Mouse (Mus musculus): ENCODE measurements around the gene 2010003K11Rik.

2010003K11Rik gene

GRCm38 (mm10) chr19:4496535-4497262 is 1.7 kb downstream of the 2010003K11Rik start:
- no peak for DNase-seq

DNA sequence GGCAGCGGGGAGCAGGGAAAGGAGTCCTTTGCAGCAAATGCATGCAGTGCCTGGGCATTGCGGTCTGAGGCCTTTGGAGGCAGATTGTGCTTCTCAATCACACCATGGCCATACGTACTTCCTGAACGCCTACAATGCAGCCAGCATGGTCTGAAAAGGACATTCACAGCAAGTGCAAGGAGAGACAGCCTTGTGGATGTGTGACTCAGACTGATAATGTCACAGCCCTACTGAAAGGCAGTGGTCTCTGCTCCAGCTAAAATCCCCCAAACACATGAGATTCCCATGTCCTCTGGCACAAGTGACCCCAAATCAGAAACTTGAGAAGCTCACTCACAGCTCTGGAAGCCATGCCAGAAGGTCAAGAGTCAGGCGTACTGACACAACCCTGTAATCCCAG is 2.6 kb downstream of the 2010003K11Rik start:
- no peak for DNase-seq

DNA sequence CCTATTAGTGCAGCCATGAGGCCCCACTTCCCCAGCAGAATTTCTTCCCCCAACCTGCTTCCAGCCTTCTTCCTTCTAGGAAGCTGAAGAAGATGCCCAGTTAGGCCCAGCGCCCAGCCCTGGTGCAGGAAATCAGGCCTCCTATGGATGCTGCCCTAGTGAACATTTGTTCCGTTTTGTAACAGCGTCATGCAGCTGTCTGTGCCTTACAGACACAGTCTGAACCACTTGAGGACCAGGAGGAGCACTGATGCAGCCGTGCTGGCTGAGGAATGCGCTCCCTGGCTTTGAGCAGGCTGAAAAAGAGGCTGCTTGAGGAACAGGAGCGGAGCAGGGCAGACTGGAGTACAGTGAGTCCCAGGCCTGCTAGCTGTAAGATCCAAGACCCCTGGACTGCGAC is 3.7 kb downstream of the 2010003K11Rik start:
- DNase-seq: no peak

DNA sequence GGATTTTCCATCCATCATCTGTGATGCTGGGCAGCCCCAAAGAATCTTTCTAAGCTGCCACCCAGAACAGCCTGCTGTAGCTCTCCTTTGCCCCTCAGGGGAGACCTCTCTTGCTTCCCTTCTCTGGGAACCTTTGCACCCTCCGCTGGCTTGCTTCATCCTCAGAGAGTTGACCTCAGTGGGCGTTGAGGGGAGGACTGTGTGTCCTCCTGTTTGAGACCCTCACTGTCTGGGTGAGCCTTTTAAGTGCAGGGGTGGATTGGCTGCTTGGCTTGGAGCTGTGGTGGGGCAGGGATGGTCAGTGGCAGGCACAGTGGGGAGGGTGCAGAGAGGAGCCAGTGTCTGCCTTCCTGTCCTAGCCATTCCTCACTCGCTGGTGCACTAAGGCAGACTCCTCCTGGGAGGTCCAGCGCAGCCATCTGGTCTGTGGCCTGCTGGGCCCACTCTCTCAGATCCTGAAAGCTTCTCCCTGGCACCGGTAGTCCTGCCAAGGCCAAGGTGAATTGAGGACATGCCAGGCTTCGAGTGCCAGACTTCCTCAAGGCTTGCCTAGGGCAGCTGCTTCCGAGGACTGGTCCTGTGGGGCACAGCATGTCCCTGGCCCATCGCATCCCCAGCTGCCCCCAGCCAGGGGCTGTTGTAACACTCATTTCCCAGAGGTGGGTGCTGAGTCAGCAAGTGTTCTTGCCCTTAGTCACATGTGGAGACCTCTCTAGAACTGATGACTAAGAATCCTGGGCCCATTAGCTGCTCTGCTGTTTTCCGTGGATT is 5.7 kb downstream of the 2010003K11Rik start:
- no peak for DNase-seq

- no peak for DNase-seq
These were observed 7.2 kb downstream of the 2010003K11Rik start for GRCm38 (mm10) chr19:4491080-4491695.

GRCm38 (mm10) chr19:4487877-4488276 is 10.5 kb downstream of the 2010003K11Rik start:
- DNase-seq: no peak

GRCm38 (mm10) chr19:4485006-4485405 is 13.4 kb downstream of the 2010003K11Rik start:
- no peak for DNase-seq

- no peak for DNase-seq
These were observed 16.1 kb downstream of the 2010003K11Rik start for GRCm38 (mm10) chr19:4482111-4482859.

- peak; percentile 51 for DNase-seq
These were observed 17.1 kb downstream of the 2010003K11Rik start for GRCm38 (mm10) chr19:4481326-4481725.

DNA sequence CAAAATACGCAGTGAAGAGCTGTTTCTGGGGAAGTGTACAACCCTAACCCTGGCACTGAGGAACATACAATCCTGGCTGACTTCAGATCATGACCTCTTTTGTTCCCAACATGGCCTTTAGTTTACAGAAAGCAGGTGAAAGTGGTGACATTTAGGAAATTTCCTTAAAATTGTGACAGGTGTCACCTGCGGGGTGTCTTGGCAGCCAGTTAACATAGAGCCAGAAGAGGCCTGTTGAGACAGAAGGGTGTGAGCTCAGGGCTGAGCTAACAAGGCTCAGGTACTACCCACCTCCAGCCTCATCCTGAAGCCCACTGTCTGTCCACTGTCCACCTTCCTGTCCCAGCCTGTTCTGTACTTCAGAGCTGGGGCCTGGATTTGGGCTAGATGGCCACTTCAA is 18.3 kb downstream of the 2010003K11Rik start:
- no peak for DNase-seq

DNA sequence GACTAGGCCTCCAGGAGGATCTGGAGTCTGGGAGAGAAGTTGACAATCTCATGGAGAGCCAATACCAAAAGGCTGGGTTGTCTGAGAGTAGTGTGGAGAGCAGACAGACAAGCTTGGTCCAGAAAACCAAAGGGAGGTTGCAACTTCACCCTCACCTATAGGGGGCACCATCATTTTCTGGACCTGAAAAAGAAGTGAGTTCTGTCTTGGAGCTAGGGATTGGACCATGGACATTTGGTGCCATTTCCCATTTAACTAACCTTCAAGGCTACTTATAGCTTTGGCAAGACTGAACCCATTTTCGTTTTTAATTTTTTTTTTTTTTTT is 20.2 kb downstream of the 2010003K11Rik start:
- DNase-seq: no peak

DNA sequence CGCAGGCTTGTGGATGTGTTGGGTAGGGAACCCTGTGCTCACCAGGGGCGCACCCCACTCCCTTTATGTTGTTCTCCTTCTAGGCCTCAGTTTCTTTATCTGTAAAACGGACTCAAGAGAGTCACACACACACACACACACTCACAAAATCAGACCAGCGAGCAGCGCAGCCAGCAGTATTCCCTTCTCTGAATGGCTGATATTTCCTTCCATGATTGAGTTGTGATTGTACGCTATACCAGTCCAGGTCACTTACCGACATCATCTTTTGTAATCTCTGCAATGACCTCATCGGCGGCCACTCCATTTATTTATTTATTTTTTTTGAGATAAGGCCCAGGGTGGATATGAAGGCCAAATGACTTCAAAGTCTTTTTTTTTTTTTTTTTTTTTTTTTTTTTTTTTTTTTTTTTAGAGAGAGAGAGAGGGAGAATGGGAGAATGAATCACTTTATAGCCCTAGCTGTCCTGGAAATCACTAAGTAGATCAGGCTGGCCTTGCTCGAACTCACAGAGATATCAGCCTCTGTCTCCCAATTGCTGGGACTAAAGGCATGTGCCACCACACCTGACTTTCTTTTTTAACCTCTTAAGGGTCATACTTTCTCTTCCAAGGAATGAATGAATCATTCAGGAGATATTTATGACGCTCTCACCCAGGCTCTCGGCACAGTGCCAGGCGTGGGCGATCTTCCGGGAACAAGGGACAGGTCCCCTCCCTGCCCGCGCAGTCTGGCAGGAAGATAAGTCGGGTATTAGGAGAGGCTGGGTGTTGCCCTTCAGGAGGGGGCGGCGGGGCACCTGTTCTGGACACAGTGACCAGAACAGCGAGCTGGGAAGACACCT is 20.8 kb downstream of the 2010003K11Rik start, which contains the start of gene Syt12:
Gene Syt12 (minus strand): TSS at position 103 of the 845 bp plus-strand sequence.
- DNase-seq: no peak

GRCm38 (mm10) chr19:4476601-4477257 is 21.7 kb downstream of the 2010003K11Rik start:
- DNase-seq: peak; percentile 73

- DNase-seq: no peak
These were observed 23.0 kb downstream of the 2010003K11Rik start for GRCm38 (mm10) chr19:4475224-4475925.

GRCm38 (mm10) chr19:4474739-4475138 is 23.6 kb downstream of the 2010003K11Rik start:
- no peak for DNase-seq

GRCm38 (mm10) chr19:4473549-4473948 is 24.8 kb downstream of the 2010003K11Rik start:
- no peak for DNase-seq

- DNase-seq: no peak
These were observed 30.0 kb downstream of the 2010003K11Rik start for GRCm38 (mm10) chr19:4468363-4468762.

DNA sequence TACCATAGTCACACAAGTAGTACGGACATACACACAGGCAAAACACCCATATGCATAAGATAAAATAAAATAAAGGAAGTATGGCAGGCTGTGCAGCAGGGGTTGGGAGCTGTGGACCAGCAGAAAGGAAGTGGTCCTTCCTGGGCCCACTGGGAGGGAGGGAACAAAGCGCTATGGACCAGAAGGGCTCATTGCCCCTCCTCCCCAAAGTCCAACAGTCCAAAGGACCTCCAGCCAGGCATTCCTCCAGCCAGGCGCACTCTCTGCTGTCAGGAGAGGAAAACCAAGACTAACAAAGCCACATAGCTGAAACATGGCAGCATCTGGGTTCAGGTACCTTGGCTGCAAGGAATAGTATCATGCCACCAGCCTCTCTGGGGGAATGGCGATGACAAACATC is 33.7 kb downstream of the 2010003K11Rik start:
- DNase-seq: no peak

DNA sequence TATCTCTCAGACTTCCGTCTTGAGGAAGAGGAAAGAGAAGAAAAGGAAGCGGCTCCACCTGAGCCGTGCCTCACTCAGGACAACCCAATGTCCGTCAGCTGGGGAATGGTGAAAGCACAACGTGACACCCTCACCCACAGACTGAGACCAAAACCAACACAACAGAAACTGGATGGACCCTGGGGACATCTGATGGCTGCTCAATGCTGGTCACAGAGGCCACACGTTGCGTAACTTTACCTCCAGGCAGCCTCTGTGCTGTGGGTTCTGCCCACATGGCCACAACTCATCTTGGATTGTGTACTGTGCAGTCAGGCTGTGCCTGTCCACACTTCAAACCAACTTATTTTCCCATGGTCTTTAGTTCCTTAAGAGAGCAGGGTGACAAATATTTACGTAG is 36.4 kb downstream of the 2010003K11Rik start:
- no peak for DNase-seq

DNA sequence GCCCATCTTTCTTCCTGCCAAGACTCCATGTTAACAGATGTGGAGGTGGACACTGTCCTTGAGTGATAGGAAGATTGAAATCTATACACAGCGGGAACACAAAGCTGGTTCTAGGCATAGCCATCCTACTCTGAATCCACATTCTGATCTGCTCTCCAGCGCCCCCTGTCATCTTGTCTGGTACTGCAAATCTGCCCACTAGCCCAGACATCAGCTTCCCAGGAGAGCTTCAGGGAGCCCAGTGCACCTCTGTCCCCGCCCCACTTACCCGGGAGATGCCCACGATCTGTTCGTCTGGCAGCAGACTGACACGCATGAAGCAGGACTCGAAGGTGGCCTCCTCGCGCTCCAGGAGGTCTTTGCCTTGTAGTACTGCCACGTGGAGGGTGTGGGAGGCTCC is 42.2 kb downstream of the 2010003K11Rik start:
- no peak for DNase-seq

Measured in right cerebral cortex, postnatal 25 days (tissue).